Mouse (Mus musculus) ES-E14 (cell line): ENCODE data around the gene Srp68.

ENCODE experiments used
- CHD2 ChIP-seq: IDR thresholded peaks from 2 replicates; pipeline ENCODE4 v1.6.1; 2014; ENCODE audit warnings: mild to moderate bottlenecking, low read depth, low read length, inconsistent platforms
- ZC3H11A ChIP-seq: IDR thresholded peaks from 2 replicates; pipeline ENCODE4 v1.6.1; 2012; ENCODE audit warnings: low read depth, mild to moderate bottlenecking, inconsistent platforms, low read length, borderline replicate concordance
- ZNF384 ChIP-seq: IDR thresholded peaks from 2 replicates; pipeline ENCODE4 v1.6.1; 2012; ENCODE audit warnings: low read depth, low read length, inconsistent platforms

GRCm38 (mm10) chr11:116307762-116308531 is 33.9 kb upstream of the Srp68 start:
- TF ChIP-seq CHD2 (peak; percentile 67), ZNF384 (no peak), ZC3H11A (no peak)
